Mouse (Mus musculus) kidney, postnatal 25 days (tissue): ENCODE measurements at regions not wholly inside any gene's neighbourhood (a gene's known extent, or its start where the extent isn't known, plus 50 kb on each side); places are given as distances from the start of the nearest gene placed in this dataset.

Source experiments
- DNase-seq, 2 experiments: peaks; one replicate each; pipeline ENCODE4 v3.0.0; 2021; ENCODE audit warnings: mixed read lengths in 2 of 2

DNA sequence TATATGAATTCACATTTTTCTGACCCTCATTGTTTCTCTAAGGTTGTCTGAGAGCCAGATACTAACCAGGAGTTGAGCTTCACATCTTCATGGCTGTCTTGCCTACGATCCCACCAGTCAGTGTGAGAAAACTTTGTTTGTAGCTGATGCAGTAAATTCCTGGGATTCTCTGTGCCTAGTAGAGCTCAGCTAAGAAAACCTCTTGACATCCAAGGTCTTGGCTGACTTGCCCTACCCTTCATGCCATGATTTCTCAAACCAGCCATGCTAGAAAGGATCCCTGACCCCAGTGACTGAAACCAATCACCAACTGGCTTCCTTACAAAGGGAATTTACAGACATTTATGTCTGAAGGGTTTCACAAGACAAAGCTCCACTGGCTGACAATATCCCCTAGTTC lies 364.5 kb downstream of the Zfp619 start:
- no peak for DNase-seq

DNA sequence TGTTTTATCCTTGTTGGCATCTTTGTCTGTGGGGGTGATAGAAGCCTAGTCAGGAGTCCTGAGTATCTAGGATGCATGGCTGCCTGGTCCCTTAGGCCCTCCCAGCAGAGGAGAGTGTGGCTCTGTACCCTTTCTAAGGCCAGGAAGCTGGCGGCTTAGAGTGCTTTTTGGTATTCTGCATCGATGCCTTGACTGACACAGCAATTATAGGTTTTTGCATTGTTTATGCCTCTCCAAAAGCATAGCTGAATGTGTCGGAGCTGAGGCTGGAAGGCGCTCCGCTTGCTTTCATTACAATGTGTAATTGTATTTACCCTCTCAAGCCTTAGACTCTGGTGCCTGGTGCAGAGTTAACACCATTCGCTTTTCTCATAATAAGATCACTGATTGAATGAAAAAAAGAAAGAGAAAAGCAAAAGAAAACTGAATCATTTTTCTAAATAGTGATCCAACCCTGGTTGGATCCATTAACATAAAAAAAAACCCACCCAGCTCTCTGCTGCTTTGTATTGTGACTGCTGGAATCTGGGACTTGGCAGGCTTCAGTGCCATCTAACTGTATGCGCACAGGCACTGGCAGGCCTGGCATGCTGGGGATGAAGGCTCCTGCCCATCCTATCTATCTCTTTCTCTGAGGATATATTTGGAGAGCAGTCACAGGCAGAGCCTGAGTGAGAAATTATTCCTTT lies 376.8 kb downstream of the Zfp619 start:
- DNase-seq = no peak

DNA sequence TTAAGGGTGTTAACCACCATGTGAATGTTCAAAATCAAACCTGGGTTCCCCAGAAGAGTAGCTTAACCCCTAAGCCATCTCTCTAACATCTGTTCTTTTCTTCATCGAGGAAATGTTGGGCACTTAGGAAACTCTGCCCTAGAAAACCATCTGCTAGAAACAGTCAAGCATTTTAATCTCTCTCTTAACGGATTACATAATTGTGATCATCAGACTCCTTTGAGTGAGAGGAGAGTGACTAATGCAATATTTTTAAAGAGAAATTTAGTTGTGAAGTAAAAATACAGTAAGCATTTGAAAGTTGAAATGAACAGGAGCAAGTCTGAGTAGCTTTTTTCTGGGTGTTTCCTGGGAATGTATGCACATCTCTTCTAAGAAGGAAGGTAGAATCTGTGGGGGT lies 379.4 kb downstream of the Zfp619 start:
- DNase-seq = no peak

DNA sequence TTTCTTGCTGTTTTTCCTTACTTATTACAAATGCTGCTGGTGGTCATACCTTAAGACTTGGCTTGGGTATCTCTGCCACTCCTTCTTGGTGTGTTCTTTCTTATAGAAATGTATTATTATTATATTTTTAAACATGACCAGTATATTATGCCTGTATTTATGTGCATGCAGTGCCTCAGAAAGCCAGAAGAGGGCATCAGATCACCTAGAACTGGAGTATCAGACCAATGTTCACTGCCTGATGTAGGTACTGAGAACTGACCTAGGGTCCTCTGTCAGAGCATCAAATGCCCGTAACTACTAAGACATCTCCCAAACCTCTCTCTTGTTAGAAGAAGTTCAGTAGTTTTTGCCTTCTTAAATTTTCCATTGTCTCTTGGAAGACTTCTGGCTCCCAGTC lies 380.7 kb downstream of the Zfp619 start:
- peak in 1 of 2 experiments; percentile 5 for DNase-seq

DNA sequence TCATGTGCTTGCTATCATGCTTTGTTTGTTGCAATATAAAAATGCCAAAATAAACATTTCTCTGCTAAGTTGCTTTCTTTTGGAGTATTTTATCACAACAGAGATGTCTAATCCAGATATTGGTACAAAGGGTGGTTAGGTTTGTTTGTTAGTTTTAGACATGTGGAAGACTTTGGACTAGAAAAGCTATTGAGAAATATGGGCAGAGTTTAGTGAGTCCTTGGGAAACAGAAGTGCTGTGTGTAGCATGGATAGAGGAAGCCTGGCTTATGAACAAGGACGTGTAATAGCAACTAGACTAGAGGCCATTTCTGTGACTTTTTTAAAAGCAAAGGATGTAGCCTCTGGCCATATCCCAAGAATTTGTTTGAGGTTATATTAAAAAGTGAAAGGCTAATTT lies 416.4 kb downstream of the Zfp619 start:
- no peak for DNase-seq

GRCm38 (mm10) chr7:39937262-39937661 lies 419.7 kb downstream of the Zfp619 start:
- no peak for DNase-seq

DNA sequence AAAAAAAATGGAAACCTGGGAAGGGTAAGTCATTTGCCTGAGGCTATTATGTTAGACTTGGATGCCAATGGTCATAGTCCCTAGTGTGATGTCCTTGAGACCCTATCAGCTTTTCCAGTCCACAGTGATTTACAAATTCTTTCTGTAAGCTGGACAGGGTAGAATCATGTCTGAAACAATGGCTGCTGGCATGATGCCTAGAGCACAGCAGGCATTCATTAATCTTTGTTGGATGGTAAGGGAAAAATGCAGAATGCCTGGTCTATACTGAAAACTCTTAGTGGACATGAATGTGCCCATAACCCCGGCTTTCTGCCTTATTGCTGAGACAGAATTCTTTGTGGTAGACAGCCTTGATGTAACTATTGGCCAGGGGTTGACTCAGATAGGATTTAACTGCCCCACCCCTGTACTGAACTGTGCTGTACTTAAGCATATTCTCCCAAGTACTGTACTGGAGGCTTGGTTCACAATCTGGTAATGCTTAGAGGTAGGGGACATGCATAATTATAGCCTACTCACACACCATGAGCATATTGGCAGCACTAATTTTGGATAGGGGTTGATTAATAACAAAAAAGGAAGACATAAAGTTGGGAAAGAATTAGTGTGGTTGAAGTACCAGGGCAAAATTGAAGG lies 424.8 kb downstream of the Zfp619 start:
- DNase-seq = no peak

DNA sequence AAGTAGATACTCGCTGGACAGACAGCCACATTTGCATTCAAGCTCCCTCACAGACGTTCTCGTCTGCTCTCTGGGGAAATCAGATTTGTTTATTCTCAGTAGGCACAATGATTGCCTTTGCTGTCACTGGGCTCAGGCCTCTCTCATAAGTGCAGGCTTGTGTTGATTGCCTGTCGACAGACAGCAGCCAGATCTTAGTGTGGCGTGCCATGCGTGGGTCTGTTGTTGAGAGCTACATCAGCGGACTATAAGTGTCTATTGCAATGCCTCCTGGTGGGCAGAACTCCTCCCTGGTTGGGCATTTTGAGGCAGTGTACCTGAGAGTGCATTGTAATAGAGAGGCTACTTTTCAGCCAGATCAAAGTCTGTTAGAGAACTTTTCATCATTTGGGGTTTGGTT lies 436.5 kb downstream of the Zfp619 start:
- no peak for DNase-seq

DNA sequence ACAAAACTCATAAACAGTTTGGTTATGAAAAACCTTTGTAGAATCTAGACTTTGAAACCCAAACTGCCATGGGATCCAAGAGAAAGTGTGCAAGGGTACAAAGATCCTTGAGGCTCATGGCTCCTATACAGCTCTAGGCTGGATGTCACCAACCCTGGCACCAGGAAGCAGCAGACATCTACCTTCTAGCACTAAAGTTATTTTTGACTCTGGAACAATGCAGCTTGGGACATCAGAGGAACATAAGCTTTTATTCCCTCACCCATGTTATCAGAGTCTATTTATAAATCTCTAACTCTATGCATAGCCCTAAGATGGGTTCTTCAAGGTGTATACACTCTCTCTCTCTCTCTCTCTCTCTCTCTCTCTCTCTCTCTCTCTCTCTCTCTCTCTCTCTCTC lies 437.4 kb downstream of the Zfp619 start:
- DNase-seq = no peak

DNA sequence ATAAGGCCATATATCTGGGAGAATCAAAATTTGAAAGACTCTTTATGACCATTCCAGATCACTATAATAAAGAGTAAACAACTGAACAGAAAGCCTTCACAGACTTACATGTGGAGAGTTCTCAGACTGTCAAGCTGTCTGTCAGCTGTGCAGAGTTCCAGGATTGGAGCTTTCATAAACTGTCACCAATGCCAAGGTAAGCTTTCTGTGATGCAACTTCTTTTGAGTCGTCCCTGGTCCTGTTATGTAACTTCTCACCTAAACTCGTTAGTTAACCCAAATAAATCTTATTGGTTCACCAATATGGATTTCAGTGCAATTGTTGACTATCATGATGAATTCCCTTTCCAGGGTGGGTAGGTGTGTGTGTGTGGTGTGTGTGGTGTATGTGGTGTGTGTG lies 460.6 kb downstream of the Zfp619 start:
- no peak for DNase-seq

- no peak for DNase-seq
These were observed 464.1 kb downstream of the Zfp619 start for GRCm38 (mm10) chr7:39981647-39982046.
